Mouse (Mus musculus) T-helper 17 cell (primary cell): ENCODE measurements around the gene Cul7.

Experiments
- in situ Hi-C, 2 experiments: fragments of 300-600 bp; cut with MboI, MseI; formaldehyde crosslinking; loops; 1 replicate in 1 of 2; 2 replicates in 1 of 2; pipeline ENCODE4 v1.15.1; 2025; ENCODE audit warnings: high pct_unique_total_duplicates in 2 of 2

Cul7 gene

DNA sequence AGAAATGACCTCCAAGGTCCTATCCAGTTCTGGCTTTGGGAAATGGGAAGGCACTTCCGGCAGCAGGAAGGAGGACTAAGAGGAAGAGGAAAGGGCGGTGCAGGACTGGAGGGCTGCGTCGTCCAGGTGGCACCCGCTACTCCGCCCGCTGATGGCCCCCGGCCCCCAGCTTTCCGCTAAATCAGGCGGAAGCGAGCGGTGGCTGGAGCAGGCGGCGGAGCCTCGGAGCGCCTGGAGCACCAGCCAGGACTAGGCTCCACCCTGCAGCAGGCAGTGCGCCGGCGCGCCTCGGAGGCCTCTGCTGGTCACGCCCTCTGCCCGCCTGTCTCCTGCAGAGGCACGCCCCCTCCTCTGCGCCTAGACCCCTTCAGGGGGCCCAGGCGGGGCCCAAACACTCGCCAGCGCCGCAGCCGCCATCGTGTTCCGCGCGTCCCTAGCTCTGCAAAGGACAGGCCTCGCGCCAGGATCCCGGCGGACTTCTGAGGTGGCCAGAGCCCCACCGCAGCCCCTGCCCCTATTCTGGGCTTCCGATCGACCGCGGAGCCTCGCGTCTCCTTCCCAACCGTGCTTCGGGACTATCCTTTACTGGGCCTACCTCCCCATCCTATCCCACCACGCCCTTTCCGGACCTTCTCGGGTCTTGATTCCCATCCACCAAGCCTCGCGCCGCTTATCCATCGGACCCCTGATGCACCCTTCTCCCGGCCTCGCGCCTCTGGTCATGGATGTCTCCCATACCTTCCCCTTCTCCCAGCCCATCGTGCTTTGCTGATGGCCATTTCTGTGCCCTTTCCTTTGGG lies at the start of gene Cul7:
Cul7 (plus strand) TSS at position 106 of the 800 bp plus-strand sequence.
- in situ Hi-C loops, result loop anchor here in 1 of 2 experiments (10.0 kb wide), 1 partner anchor 844 kb away; no protein-coding TSS in a partner anchor

- in situ Hi-C loops, result no loop called here
Observed at GRCm38 (mm10) chr17:46600569-46600968, 49.6 kb upstream of the Cul7 start.

- in situ Hi-C loops, result no loop called here
Observed at GRCm38 (mm10) chr17:46602212-46602611, 47.9 kb upstream of the Cul7 start.

DNA sequence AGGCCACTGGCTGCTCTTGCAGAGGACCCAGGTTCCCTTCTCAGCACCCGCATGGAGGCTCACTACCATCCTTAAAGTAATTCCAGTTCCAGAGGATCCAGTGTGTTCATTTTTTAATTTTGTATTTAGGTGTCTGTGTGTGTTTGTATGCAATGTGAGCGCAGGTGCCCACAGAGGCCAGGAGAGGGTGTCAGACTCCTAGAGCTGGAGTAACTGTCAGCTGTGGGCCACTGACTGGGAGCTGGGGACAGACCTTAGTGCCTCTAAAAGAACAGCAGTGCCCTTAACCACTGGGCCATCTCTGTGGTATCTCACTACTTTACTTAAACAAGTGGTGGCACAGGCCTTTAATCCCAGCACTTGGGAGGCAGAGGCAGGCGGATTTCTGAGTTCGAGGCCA lies 46.9 kb upstream of the Cul7 start:
- in situ Hi-C loops, result no loop called here

DNA sequence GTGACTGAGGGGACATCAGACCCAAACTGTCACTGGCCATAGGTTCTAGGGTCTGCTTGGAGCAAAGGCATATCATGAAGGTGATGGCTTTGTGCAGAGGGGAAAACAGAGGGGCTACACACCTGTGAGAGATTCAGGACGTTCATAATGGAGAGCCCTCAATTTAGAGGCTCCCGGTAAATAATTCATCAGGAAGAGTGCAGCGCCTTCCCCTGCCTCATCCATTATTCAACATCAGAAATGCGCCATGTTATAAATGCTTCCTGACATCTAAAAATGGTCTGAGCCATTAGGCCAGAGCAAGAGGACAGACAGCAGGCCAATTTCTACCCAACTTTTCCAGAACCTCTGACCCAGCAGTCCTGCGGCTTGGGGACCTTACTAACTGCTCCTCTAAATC lies 45.0 kb upstream of the Cul7 start:
- in situ Hi-C loops, result no loop called here

GRCm38 (mm10) chr17:46605987-46606386 lies 44.1 kb upstream of the Cul7 start:
- in situ Hi-C loops, result no loop called here

GRCm38 (mm10) chr17:46609721-46610514 lies 40.2 kb upstream of the Cul7 start:
- in situ Hi-C loops, result no loop called here

DNA sequence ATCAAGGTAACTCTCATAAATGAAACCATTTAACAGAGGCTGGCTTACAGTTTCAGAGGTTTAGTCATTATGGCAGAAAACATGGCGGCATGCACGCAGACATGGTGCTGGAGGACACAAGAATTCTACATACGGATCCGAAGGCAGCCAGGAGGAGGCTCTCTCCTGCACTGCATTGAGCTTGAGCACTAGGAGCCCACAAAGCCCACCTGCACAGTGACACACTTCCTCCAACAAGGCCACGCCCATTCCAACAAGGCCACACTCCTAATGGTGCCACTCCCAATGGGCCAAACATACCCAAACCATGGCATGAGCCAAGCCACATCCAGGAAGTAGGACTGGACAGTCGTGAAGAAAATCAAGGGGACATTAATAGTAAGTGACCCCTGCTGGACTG lies 38.8 kb upstream of the Cul7 start:
- in situ Hi-C loops, result no loop called here

- in situ Hi-C loops, result no loop called here
Observed at GRCm38 (mm10) chr17:46612189-46612588, 37.9 kb upstream of the Cul7 start.

GRCm38 (mm10) chr17:46612820-46613219 lies 37.3 kb upstream of the Cul7 start:
- in situ Hi-C loops, result no loop called here

DNA sequence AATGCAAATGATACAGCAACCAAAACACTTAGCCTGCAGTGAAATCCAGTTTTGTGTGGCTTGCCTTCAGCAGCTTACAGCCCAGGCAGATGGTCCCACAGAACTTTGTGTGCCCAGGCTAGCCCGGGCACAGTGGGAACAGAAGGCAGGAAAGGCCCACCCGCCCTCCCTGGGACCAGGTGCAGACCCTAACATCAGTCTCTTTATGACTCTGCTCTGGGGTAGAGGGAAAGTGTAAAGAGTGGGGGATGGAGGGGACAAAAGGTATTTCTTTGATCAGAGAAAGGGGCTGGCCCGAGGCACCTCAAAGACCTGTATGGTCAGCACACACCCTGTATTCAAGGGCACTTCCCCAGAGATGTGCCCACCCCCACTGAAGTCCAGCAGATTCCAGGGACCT lies 36.9 kb upstream of the Cul7 start:
- in situ Hi-C loops, result no loop called here

- in situ Hi-C loops, result no loop called here
Observed at GRCm38 (mm10) chr17:46617799-46618198, 32.3 kb upstream of the Cul7 start.

GRCm38 (mm10) chr17:46618394-46618768 lies 31.8 kb upstream of the Cul7 start:
- in situ Hi-C loops, result no loop called here

- in situ Hi-C loops, result no loop called here
Observed at GRCm38 (mm10) chr17:46618769-46619682, 31.1 kb upstream of the Cul7 start.

- in situ Hi-C loops, result loop anchor here in 1 of 2 experiments (5.0 kb wide), 1 partner anchor 93 kb away; no protein-coding TSS in a partner anchor
Observed at GRCm38 (mm10) chr17:46619683-46620357, 30.3 kb upstream of the Cul7 start.

GRCm38 (mm10) chr17:46621324-46621723 lies 28.8 kb upstream of the Cul7 start:
- in situ Hi-C loops, result loop anchor here in 1 of 2 experiments (5.0 kb wide), 1 partner anchor 94 kb away; no protein-coding TSS in a partner anchor

DNA sequence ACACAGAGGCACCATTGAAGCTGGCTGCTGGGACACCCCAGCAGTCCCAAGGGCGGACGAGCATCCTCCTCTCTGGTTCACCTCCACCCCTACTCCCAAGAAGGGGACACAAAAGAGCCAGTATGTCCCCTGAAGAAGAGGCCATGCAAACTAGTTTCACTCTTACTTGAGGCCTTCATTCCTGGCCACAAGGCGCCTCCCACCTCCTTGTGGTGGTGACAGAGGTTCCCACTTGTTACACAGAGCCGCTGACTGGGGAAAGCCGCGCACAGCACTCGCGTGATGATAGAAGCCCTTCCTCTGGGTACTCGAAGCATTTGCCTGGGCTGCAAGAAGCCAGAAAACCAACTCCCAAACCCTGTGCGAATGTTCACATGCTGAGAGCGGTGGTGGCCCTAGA lies 27.9 kb upstream of the Cul7 start:
- in situ Hi-C loops, result loop anchor here in 1 of 2 experiments (5.0 kb wide), 1 partner anchor 95 kb away; no protein-coding TSS in a partner anchor

DNA sequence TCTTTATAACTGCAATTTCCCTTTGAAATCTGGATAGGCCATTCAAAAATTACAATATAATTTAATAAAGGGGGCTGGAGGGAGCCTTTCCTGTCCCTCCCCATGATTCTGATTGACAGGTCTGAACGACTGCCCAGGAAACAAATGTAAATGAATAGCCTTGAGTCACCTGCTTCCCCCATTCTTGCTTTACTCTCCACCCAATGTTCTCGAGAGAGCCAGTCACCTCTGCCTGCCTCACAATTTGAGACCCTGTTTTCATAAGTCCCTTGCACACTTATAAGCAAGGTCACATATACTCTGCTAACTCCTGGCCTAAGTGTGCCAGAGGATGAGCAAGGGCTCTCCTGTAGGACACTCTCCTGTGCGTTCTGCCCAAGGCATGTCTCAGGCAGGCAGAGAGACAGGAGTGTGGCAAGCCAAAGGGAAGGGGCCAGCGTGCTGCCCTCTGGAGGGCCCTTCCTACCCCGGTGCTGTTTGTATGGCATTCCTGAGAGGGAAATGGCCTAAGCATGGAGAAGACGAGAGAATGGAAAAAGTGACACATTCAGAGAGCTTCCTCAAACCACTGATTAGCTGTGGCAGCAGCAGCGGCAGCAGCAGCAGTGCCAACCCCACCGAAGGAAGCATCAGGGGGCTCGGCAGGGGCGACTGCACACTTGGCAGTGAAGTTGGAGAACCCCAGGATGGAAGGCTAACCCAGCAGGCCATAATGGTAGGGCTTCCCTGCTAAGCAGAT lies 26.1 kb upstream of the Cul7 start:
- in situ Hi-C loops, result loop anchor here in 1 of 2 experiments (5.0 kb wide), 1 partner anchor 97 kb away; no protein-coding TSS in a partner anchor

DNA sequence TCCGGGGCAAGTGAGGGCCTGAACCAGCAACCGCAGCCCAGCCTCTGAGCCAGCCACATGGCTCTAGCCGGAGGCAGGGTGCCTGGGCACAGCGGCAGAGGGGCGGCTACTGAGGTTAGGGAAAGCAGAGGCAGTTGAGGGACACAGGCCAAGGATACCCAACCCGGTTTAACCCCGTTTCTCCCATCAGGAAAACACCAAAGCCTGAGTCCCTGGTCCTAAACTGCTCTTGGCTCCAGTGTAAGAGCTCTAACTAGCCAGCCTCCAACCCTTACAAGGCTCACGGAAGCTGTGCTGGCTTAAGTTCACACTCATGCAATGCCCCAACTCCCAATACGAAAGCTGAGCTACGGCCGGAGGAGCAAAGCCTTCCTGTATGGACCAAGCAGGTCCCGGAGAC lies 25.5 kb upstream of the Cul7 start:
- in situ Hi-C loops, result loop anchor here in 1 of 2 experiments (5.0 kb wide), 1 partner anchor 97 kb away; no protein-coding TSS in a partner anchor

GRCm38 (mm10) chr17:46627409-46627808 lies 22.7 kb upstream of the Cul7 start:
- in situ Hi-C loops, result no loop called here
